Mouse (Mus musculus): ENCODE data around the gene 4930412O13Rik.
A peak's percentile ranks its signal among the peaks of the same experiment; 100 is the strongest.

Gene 4930412O13Rik

GRCm38 (mm10) chr2:9880271-9880670, 781 bp upstream of the 4930412O13Rik start:
- no peak for DNase-seq (ENCODE audit: low read depth, low spot score)

DNA sequence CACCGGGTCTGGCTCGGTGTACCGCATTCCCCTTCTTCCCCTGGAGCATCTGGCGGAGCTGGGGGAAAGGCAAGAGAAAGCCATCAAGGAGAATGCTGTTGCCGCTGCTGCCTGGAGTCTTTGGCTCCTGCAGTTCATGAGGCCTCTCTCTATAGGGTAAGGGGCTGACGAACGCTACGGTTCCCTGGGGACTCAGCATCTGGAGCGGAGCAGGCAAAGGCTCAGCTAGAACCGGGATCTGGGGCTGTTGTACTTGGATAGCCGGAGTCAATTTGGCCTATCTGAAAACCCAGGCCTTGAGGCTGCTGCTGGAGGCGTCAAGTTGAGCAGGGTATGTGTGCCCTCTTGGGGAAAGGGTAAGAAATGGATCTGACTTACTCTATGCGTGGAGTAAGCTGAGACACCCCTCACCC, 565 bp downstream of the 4930412O13Rik start:
- no peak for DNase-seq (ENCODE audit: low read depth, low spot score)

DNA sequence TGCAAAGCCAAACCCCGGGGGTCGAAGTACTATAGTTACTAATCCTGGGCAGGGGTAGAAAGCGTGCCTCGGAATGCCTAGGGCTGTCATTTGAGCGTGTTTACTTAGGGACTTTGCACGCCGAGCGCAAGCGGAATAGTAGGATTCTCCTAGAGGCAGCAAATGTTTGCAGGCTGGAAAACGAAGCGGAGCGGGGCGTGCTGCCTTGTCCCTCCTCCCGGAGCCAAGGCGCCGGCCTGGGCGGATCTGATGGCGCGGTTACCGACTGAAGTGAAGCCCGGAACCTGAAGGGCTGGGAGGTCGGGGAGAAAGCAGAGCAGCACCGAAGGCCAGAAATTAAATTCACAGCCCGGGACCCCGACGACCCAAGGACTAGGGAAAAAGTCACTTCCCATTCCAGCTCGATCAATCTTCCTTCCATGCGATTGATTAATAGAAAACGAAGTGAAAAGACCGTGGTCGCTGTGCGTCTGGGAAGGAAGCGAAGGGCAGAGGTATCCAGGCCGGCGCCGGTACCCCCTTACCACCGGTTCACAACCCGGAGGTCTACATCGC, 1.4 kb downstream of the 4930412O13Rik start:
- DNase-seq (ENCODE audit: low read depth, low spot score) = no peak

DNA sequence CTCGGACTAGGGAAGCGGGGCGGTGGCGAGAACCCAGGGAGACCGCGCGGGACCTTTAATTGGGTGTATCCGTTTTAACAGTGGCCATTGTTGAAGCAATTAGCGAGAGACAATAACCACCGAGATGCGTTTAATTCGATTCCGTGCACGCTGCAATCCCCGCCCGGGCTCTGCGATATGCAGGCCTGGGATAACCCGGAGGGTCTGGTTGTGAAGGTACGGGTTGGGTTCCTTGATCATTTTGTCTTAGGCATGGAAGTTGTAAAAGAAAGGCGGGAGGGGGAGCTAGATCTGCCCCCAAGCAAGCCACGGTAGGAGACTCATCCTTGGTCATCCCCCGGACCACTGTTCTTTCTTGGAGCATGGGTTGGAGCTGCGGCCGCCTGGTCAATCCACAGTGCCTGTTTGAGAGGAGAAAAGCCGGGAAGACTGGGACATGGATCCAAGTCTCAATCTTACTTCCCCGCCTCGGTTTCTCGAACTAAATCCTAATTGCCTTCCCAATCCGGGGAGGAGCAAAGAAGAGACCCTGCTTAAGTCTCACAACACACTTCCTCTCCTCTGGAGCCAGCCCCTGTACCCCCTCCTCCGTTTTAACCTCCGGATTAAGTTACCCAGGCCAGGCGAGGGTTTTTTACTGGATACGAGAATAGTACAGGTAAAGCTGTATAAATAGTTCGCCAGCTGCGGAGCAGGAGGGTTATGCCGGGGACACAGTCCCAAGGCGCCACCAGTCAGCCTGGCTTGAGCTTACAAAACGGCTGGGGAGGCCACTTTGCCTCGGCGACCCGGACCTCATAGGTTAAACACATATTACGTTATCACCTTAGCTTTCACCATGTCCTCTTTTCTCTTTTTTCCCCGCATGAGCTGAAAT, 2.1 kb downstream of the 4930412O13Rik start:
- DNase-seq (ENCODE audit: low read depth, low spot score) = no peak

GRCm38 (mm10) chr2:9883803-9884532, 2.9 kb downstream of the 4930412O13Rik start:
- no peak for DNase-seq (ENCODE audit: low read depth, low spot score)

DNA sequence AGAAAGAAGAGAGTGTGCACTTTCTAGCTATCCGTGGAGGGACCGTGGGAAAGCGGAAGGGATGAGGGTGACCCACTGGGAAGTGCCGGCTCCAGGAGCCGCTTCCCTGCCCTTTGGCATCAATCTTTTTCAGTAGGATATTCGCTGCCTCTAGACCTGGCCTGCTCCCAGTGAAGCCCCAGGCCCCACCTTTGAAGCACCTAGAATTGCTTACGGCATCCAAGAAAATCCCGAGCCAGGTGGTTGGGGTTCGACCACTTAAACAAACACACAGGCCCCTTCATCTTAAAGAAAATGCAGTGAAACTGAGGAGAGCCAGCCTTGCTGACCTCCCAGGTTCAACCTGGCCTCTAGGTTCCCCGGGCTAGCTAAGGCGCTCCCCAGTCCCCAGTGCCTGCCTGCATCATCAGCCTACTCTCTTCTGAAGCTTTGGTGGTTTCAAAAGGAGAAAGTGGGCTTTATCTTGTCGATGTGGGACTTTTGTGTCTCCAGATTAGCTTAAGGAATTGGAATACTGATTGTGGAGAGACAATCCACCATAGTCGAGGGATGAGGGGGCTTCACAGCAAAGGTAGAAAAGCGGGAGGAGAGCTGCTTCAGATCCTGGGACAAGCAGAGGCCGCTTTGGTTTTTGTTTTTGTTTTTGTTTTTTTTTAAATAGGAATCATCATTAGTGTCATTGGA, 3.6 kb downstream of the 4930412O13Rik start:
- no peak for DNase-seq (ENCODE audit: low read depth, low spot score)

- DNase-seq (ENCODE audit: low read depth, low spot score) = no peak
Observed at GRCm38 (mm10) chr2:9885217-9885770, 4.2 kb downstream of the 4930412O13Rik start.

- no peak for DNase-seq (ENCODE audit: low read depth, low spot score)
Observed at GRCm38 (mm10) chr2:9886031-9886430, 5.0 kb downstream of the 4930412O13Rik start.

DNA sequence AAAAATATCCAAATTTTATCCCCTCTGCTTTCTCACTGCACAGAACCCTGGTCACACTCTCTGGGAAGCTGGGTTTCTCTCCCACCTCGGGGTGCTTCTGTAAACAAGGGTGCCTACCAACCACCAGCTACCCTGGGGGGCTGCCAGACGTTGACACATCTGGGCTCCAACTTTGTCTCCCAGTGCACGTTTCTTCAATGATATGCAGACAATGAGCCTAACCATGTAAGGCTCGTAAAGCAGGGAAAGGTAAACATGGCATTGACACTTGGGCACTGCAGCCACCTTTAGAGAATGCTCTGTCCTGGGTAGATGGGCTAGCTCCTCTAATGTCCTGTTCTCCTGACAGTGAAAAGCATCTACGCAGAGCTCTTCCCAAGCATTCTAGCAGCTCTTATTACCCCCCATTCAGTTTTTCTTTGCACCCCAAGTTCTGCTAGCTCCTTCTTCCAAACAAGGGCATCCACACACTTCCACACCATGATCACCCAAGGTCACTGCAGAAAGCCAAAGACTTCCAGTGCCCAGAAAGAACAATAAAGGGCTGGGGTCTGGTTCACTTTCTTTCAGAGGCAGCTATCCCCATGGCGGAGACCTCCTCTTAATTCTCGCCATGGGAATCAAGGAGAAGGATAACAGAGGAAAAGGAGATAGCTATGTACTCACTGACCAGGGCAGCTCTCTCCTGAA, 6.0 kb downstream of the 4930412O13Rik start:
- no peak for DNase-seq (ENCODE audit: low read depth, low spot score)

- DNase-seq (ENCODE audit: low read depth, low spot score) = no peak
Observed at GRCm38 (mm10) chr2:9887636-9888035, 6.6 kb downstream of the 4930412O13Rik start.

DNA sequence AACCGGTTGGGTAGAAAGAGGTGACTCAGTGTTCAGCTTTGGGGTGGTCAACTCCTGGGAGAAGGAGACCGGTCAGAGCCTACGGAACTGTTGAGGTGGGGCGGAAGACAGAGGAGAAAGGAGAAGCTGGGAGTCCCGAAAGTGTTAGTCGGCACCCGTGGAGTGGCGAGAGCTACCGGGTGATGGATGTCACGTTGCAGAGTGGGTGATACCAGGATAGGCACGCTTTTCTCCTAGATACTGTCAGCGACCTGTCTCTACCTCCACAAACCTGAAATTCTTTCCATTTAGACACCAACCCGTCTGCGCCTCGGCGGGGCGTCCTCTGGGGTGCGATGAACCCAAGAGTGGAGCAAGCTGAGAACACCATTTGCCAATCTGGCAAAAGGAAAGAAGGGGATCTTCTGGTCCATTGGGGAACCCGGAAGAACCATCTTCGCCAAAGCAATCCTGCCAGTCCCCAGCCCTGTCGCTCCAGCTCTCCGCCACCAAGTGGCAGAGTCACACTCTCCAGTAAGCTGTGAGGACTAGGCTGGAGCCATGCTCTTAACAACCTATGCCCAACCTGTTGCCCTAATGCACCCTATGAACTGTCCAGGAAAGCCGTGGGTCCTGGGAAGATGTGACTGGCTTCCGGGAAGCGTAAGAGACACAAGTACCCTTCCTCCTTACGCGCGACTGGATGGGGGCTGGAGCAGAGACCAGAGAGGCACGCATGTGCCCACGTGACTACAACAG, 8.0 kb downstream of the 4930412O13Rik start, which contains the start of gene 9230102O04Rik:
Gene 9230102O04Rik, minus strand, starts transcription at position 628 of the 738 bp plus-strand sequence.
- peak; percentile 20 for DNase-seq (ENCODE audit: low read depth, low spot score)

DNA sequence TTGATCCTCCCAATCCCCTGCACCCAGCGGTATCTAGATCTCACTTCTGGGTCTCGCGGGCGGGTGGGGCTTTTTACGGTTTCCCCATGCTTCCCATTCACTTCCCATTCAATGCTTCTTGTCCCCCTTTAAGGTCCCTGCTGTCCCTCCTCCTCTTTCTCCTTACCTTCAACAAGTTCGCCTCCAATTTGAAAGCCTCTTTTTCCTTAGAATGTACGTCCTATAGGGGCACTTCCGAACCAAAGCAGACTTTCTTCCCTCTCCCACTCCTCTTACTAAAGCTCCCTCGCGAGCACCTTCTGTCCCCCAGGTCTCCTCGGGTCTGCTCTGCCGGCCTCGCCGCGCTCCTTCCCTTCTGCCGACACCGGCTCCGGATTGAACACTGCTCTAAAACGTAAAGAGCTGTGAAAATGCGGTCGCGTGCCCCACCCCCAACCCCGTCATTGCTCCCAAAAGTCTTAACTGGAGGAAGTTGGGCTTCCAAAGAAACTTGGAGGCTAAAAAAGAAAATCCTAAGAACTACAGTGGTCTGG, 8.7 kb downstream of the 4930412O13Rik start, which contains the start of gene Gata3:
Gene Gata3, minus strand, starts transcription at position 384 of the 533 bp plus-strand sequence.
- no peak for DNase-seq (ENCODE audit: low read depth, low spot score)

- DNase-seq (ENCODE audit: low read depth, low spot score) = no peak
Observed at GRCm38 (mm10) chr2:9890251-9890650, 9.2 kb downstream of the 4930412O13Rik start.

- no peak for DNase-seq (ENCODE audit: low read depth, low spot score)
Observed at GRCm38 (mm10) chr2:9890906-9891305, 9.9 kb downstream of the 4930412O13Rik start.

GRCm38 (mm10) chr2:9892541-9892940, 11.5 kb downstream of the 4930412O13Rik start:
- DNase-seq (ENCODE audit: low read depth, low spot score) = no peak

DNA sequence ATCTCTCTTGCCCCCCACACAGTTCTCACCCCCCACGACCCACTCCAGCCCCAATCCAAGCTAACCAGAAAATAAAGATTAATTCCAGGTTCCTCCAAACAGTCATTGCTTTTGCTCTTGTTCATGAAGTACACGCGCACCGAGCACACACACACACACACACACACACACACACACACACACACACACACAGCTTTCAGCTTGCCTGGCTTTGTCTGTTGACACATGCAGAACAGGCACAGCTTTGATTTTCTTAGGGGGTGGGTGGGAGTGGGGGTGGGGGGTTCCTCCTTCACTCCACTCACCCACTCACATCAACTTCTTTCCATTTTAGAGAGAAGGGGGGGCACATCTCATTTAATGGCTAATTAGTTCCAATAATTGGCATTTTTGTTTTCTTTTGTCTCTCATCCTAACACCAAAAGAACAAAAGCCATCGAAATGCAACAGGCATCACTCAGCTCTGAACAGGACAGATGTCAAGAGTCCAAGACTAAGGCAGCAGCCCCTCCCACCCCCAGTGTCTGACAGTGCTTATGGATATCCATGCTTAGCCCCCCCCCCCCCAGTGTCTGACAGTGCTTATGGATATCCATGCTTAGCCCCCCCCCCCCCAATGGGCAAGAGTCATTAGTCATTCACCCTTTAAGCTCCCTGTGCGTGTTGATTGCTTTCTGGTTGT, 12.4 kb downstream of the 4930412O13Rik start:
- DNase-seq (ENCODE audit: low read depth, low spot score) = no peak

DNA sequence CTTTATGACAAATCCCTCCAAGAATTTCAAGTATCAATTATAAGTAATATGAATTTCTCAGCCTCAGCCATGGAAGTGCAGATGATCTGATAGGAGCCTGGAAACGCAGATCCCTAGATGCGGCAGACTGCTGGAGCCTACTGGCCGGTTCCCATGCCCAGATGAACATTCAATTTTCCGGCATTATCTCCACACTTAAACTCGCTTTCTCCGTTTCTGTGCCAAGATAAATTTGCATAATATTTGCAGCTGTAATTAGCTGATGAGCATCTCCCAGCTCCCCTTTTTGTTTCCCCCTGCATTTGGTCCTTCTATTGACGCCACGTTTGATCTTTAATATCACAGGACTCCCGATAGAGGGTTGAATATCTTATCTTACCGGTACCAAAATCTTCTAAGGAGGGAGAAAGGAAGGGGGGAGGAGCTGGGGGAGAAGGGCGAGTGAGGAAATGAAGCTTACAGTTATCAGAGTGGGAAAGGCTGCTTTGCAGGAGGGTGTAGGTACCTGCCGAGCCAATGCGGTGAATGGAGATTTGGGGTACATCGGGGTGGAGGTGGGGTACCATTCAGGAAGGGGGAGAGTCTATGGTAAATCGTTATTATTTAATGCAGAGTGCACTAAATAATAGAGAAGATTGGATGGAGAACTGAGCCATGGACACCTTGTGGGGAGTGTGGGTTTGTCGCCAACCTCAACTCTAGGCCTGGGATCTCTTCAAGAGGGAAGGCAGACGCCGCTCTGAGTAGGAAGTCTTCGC, 14.0 kb downstream of the 4930412O13Rik start:
- DNase-seq (ENCODE audit: low read depth, low spot score) = no peak

DNA sequence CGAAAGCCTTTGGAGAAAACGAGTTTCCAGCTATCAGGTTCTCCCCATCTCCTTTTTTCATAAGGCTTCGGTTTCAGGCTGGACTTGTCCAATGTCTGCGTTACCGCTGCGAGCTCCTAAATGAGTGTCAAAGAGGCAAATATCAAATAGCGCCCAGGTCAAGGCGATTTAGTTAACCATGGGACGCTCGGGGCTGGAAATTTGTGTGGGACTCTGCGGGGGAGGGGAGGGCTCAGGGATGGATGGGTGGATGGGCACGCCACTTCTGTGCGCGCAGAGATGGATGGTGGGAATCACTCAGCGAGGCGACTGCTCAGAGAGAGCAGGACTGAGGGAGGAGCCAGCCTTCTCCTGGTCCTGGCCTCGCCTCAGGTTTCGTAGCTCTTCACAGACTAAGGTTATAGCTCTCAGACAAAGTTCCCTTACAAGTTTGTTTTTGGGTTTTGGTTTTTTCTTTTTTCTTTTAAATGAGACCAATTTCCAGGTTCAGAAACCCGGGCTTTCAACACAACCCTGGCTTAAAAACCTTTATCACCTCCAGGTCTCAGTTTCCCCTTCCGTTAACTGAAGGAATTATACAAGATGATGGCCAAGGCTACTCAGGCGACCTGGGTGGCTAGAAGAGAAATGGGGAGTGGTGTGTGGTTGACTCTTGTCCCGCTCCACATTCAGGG, 15.2 kb downstream of the 4930412O13Rik start:
- DNase-seq (ENCODE audit: low read depth, low spot score) = no peak
